Mouse (Mus musculus) megakaryocyte, embryonic 14.5 days (primary cell): Measurements from ENCODE around the gene Umps. TPM values are rescaled to one million over a fixed set of nuclear protein-coding genes. Genes with fewer than 3 reads are reported as not detected.
A peak's percentile ranks its signal among the peaks of the same experiment; 100 is the strongest.

Experiments used
- H3K27me3 ChIP-seq: replicated peaks from 2 replicates; pipeline ENCODE3; 2012; ENCODE audit warnings: inconsistent platforms
- H3K36me3 ChIP-seq: replicated peaks from 2 replicates; pipeline ENCODE3; 2012; ENCODE audit warnings: low read length, inconsistent platforms, mixed read lengths
- H3K4me1 ChIP-seq: 2 replicates; pipeline ENCODE4 v1.6.1; 2012; ENCODE audit warnings: inconsistent platforms
- H3K4me3 ChIP-seq: replicated peaks from 2 replicates; pipeline ENCODE3; 2012; ENCODE audit warnings: moderate library complexity, mild to moderate bottlenecking, inconsistent platforms
- H3K9me3 ChIP-seq: 2 replicates; pipeline ENCODE4 v1.6.1; 2012; ENCODE audit warnings: inconsistent platforms
- FLI1 ChIP-seq: IDR thresholded peaks from 2 replicates; pipeline ENCODE4 v1.6.1; 2012; ENCODE audit warnings: low read length, inconsistent platforms, mixed read lengths
- GATA1 ChIP-seq: IDR thresholded peaks from 3 replicates; pipeline ENCODE4 v1.6.1; 2012; ENCODE audit warnings: mixed read lengths, low read length, inconsistent platforms, borderline replicate concordance
- polyA plus RNA-seq: library from polyadenylated mRNA; stranded (reverse); fragments of >175 nt; gene quantifications from 2 replicates; pipeline ENCODE4 v1.2.3, GENCODE M21; 2012; ENCODE audit warnings: low replicate concordance; ENCODE audit not compliant: insufficient read depth

Gene Umps
- polyA plus RNA-seq, 1 experiment: 6.5 TPM

DNA sequence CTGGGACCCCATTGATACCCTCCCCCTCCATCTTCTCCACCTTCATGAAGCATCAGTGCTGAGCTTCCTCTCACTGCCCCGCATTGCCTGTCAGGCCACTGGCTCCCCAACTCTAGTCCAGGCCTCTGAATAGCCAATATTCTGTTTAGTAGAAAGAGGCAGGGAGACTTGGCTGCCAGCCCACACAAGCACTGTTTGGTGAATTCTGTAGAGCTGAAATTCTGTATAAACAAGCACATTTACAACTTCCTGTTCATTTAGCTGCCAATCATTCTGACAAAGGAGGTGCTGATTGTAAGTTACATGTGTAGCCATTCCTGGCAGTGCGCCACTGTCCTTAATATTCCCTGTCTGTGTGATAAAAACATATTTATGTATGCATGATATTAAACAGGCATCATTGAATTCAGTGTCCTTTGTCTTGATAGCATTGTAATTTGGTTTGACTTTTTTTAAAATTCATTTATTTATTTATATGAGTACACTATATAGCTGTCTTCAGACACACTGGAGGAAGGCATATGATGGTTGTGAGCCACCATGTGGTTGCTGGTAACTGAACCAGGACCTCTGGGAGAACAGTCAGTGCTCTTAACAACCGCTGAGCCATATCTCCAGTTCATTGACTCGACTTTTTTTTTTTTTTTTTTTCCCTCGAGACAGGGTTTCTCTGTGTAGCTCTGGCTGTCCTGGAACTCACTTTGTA is 32.0 kb downstream of the Umps start:
- Histone ChIP-seq H3K4me3 (no peak overlapping the region), H3K36me3 (no peaks in the 10 kb centered on the region), H3K9me3 (no peaks in the 10 kb centered on the region), H3K4me1 (peaks cover 44% of the 10 kb centered on the region), H3K27me3 (peaks cover 90% of the 10 kb centered on the region)
- TF ChIP-seq GATA1 (no peak), FLI1 (no peak)

- H3K36me3 ChIP-seq: no peaks in the 10 kb centered on the region
- peaks cover 90% of the 10 kb centered on the region for H3K27me3 ChIP-seq
- no peaks in the 10 kb centered on the region for H3K9me3 ChIP-seq
- peaks cover 49% of the 10 kb centered on the region for H3K4me1 ChIP-seq
- no peak for TF ChIP-seq FLI1
- no peak for TF ChIP-seq GATA1
- no peak overlapping the region for H3K4me3 ChIP-seq
Observed at GRCm38 (mm10) chr16:33933411-33933810, 33.4 kb downstream of the Umps start.

DNA sequence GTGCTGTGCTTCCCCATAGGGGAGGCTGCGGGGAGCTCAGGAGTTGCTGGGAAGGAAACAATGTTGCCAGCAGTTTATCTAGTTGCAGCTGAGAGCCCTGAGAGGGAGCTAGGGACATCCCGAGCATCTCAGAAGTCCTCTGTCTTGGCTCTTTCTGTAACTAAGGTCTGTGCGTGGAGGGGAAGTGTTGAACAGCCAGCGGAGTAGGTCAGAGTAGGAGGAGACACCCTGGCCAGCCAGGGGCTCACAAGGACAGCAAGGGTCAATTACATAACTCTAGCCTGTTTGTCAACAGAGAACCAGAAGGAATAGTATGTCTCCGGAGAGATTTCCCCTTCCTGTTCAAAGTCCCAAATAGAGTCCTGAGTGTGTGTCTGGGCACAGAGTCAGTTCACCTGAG is 34.7 kb downstream of the Umps start:
- H3K36me3 ChIP-seq: no peaks in the 10 kb centered on the region
- H3K27me3 ChIP-seq: peaks cover 91% of the 10 kb centered on the region
- no peaks in the 10 kb centered on the region for H3K9me3 ChIP-seq
- H3K4me1 ChIP-seq: peaks cover 38% of the 10 kb centered on the region
- H3K4me3 ChIP-seq: no peak overlapping the region
- TF ChIP-seq GATA1: no peak
- no peak for TF ChIP-seq FLI1

- Histone ChIP-seq H3K4me3 (no peak overlapping the region), H3K36me3 (no peaks in the 10 kb centered on the region), H3K9me3 (no peaks in the 10 kb centered on the region), H3K27me3 (peaks cover 90% of the 10 kb centered on the region), H3K4me1 (peaks cover 34% of the 10 kb centered on the region)
- TF ChIP-seq FLI1 (no peak), GATA1 (no peak)
Observed at GRCm38 (mm10) chr16:33931682-33932081, 35.2 kb downstream of the Umps start.

DNA sequence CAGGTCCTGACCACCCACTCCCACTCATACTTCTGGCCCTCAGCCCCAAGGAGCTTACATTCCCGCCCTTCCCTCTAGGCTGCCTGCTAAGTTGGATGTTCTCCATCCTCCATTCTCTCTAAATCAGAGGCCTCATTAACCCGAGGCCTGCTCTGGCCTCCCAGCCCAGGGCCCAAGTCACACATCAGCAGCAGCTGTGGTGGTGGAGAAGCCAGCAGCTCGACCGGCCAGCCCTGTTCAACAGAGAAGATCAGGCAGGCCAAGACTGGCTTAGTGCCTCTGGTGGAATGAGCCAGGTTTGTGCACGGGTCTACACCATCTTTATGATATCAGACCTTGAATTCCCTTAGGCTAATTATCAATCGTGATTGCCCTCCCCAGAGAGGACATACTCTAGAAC is 36.1 kb downstream of the Umps start:
- Histone ChIP-seq H3K27me3 (peaks cover 93% of the 10 kb centered on the region), H3K4me3 (no peak overlapping the region), H3K9me3 (no peaks in the 10 kb centered on the region), H3K36me3 (no peaks in the 10 kb centered on the region), H3K4me1 (peaks cover 26% of the 10 kb centered on the region)
- no peak for TF ChIP-seq GATA1
- TF ChIP-seq FLI1: no peak

- Histone ChIP-seq H3K27me3 (peaks cover 90% of the 10 kb centered on the region), H3K4me1 (peaks cover 21% of the 10 kb centered on the region), H3K36me3 (no peaks in the 10 kb centered on the region), H3K4me3 (no peak overlapping the region), H3K9me3 (peaks cover 4% of the 10 kb centered on the region; the same call in 1 of the 2 replicates)
- TF ChIP-seq GATA1: no peak
- no peak for TF ChIP-seq FLI1
Observed at GRCm38 (mm10) chr16:33928788-33929462, 37.9 kb downstream of the Umps start.

GRCm38 (mm10) chr16:33927263-33927824 is 39.5 kb downstream of the Umps start:
- H3K9me3 ChIP-seq: peaks cover 4% of the 10 kb centered on the region; the same call in 1 of the 2 replicates

GRCm38 (mm10) chr16:33923758-33924157 is 43.1 kb downstream of the Umps start:
- H3K27me3 ChIP-seq: peaks cover 86% of the 10 kb centered on the region
- TF ChIP-seq GATA1 (no peak), FLI1 (no peak)
- peaks cover 54% of the 10 kb centered on the region for H3K4me1 ChIP-seq
- H3K36me3 ChIP-seq: peaks cover 4% of the 10 kb centered on the region
- peaks cover 8% of the 10 kb centered on the region for H3K9me3 ChIP-seq
- peak overlapping the region; percentile 47 for H3K4me3 ChIP-seq

More at GRCm38 (mm10) chr16:33927263-33927824, 39.5 kb downstream of the Umps start:
- Histone ChIP-seq H3K4me1 (peaks cover 33% of the 10 kb centered on the region), H3K4me3 (no peak overlapping the region), H3K27me3 (peaks cover 86% of the 10 kb centered on the region), H3K36me3 (no peaks in the 10 kb centered on the region)
- TF ChIP-seq GATA1: no peak
- TF ChIP-seq FLI1: no peak

DNA sequence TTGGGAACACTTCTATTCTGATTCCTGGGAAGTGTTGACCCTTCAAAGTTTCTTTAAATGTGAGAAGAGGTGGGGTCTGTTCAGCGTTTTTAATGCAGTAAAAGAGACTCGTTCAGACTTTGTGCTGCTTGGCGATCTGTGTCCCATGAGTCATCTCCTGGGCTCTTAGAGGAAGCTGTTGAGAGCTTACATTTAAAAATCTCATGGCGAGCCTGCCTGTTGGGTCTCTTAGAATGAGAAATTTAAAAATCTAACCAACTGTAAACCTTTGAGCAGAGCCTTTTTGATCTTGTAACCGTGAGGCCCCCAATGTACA is 43.9 kb downstream of the Umps start:
- peaks cover 84% of the 10 kb centered on the region for H3K27me3 ChIP-seq
- no peak overlapping the region for H3K4me3 ChIP-seq
- no peak for TF ChIP-seq GATA1
- TF ChIP-seq FLI1: no peak
- H3K36me3 ChIP-seq: peaks cover 4% of the 10 kb centered on the region
- H3K4me1 ChIP-seq: peaks cover 49% of the 10 kb centered on the region
- peaks cover 10% of the 10 kb centered on the region for H3K9me3 ChIP-seq
